ENCODE assay signal across 8 mouse cellular contexts in the genomic region with DNA sequence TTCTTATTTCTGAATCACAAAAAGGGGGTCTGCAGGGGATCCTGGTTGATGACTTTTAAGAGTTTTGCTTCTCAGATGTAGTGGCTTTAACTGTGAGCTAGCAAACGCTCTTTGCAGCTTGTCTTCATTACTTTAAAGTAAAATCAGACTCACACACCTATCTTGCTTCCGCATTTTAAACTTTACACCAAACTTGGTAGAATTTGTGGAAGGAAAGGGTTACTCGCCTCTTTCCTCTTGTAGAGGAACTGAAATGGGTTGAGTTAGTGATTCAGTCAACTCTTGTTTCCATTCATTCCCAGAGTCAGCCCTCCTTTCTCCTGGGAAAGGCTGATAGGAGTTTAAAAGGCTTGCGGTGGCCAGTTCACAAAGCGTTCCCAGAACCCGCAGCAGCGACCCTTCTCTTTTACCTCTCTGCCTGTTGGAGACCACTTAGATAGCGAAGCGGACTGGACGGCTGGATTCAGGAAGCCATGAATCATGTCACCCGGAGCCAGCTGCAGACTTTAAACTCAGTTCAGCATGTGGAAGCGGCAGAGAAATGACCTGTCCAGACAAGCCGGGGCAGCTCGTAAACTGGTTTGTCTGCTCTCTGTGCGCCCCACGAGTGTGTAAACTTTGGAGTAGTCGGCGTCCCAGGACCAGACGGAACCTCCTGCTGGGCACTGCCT. TPM values are rescaled to one million over a fixed set of nuclear protein-coding genes. Genes with fewer than 3 reads are reported as not detected.
A peak's percentile ranks its signal among the peaks of the same experiment; 100 is the strongest.
DNase-seq lines count a peak whose midpoint lies in the region; ATAC-seq and TF ChIP-seq lines count a peak whose summit lies in the region.

No protein-coding gene starts in this region.

- H3K4me2 ChIP-seq in intestine, postnatal 0 days (replicated peaks; ENCODE audit: low read depth), result peak overlapping the region; percentile 70
- H3K4me2 ChIP-seq in lung, embryonic 14.5 days, result peak overlapping the region; percentile 71

- no peaks in the 10 kb centered on the region for H3K9me3 ChIP-seq in intestine, postnatal 0 days (ENCODE audit: control insufficient read depth)
- no peaks in the 10 kb centered on the region for H3K9me3 ChIP-seq in lung, embryonic 14.5 days (ENCODE audit: low read depth, low read length)

- H3K9ac ChIP-seq in intestine, postnatal 0 days (ENCODE audit: low read depth, low read length), result 0 out of 2 replicates have a peak overlapping the region, but pooled peaks have one; percentile 4
- H3K9ac ChIP-seq in lung, embryonic 14.5 days, result peak overlapping the region; percentile 55

- ATAC-seq in intestine, postnatal 0 days, result peak; percentile 65; the same call in 1 of the 2 replicates
- ATAC-seq in lung, embryonic 14.5 days (ENCODE audit: insufficient read depth), result peak; percentile 73; the same call in 1 of the 2 replicates

- 5% methylated on average over 19 of the region's 19 CpGs for WGBS in spleen, adult 2 months
- 8% methylated on average over 19 of the region's 19 CpGs for WGBS in intestine, postnatal 0 days
- WGBS in lung, embryonic 14.5 days, result 5% methylated on average over 19 of the region's 19 CpGs

- no peak for DNase-seq in spleen, adult 2 months (ENCODE audit: low read depth in 1 of 2, low spot score in 2 of 2)
- DNase-seq in spleen, postnatal 36 days (ENCODE audit: low spot score in 2 of 2), result no peak
- peak; percentile 21 to 48 for DNase-seq in gastrocnemius, postnatal 4 days (ENCODE audit: low spot score in 2 of 2)
- peak; percentile 80 for DNase-seq in lung, embryonic 14.5 days
- peak; percentile 39 for DNase-seq in testis, postnatal 14 days (ENCODE audit: low spot score)
- no peak for DNase-seq in cerebellum, postnatal 14 days
- no peak for DNase-seq in thymus, adult 18-20 months

- TF ChIP-seq POLR2A in spleen, adult 2 months (IDR thresholded peaks at IDR 0.05; ENCODE audit: low read depth, low read length), result no peak

- TF ChIP-seq CTCF in spleen, adult 2 months (IDR thresholded peaks at IDR 0.05; ENCODE audit: extremely low read depth, insufficient read depth, insufficient read length, insufficient replicate concordance), result no peak
- no peak for TF ChIP-seq CTCF in intestine, postnatal 0 days (IDR thresholded peaks at IDR 0.05; ENCODE audit: low read depth)
- TF ChIP-seq CTCF in lung, embryonic 14.5 days (IDR thresholded peaks at IDR 0.05; ENCODE audit: low read depth), result no peak

- peak overlapping the region; percentile 43; the same call in 1 of the 2 replicates for H3K27ac ChIP-seq in spleen, adult 2 months (ENCODE audit: insufficient read depth, low read length)
- H3K27ac ChIP-seq in intestine, postnatal 0 days (ENCODE audit: low read depth, low read length), result no peak overlapping the region
- H3K27ac ChIP-seq in lung, embryonic 14.5 days (ENCODE audit: low read depth), result peak overlapping the region; percentile 92

- no peaks in the 10 kb centered on the region; the same call in 1 of the 2 replicates for H3K4me1 ChIP-seq in spleen, adult 2 months (ENCODE audit: control insufficient read depth, insufficient read depth, insufficient read length)
- peaks cover 5% of the 10 kb centered on the region; the same call in 1 of the 2 replicates for H3K4me1 ChIP-seq in intestine, postnatal 0 days (replicated peaks; ENCODE audit: control insufficient read depth, insufficient read depth, low read length)
- peaks cover 5% of the 10 kb centered on the region for H3K4me1 ChIP-seq in lung, embryonic 14.5 days (ENCODE audit: insufficient read depth)

- H3K36me3 ChIP-seq in spleen, adult 2 months (ENCODE audit: control insufficient read depth, insufficient read depth, low read length), result no peaks in the 10 kb centered on the region
- no peaks in the 10 kb centered on the region for H3K36me3 ChIP-seq in intestine, postnatal 0 days (ENCODE audit: control insufficient read depth, insufficient read depth)
- H3K36me3 ChIP-seq in lung, embryonic 14.5 days (ENCODE audit: insufficient read depth), result no peaks in the 10 kb centered on the region

- H3K27me3 ChIP-seq in spleen, adult 2 months (ENCODE audit: control insufficient read depth, insufficient read depth, low read length), result no peaks in the 10 kb centered on the region
- H3K27me3 ChIP-seq in intestine, postnatal 0 days (replicated peaks; ENCODE audit: control insufficient read depth, insufficient read depth, low read length), result no peaks in the 10 kb centered on the region
- no peaks in the 10 kb centered on the region for H3K27me3 ChIP-seq in lung, embryonic 14.5 days (ENCODE audit: insufficient read depth, low read length)

- peak overlapping the region; percentile 52; the same call in 1 of the 2 replicates for H3K4me3 ChIP-seq in spleen, adult 2 months (ENCODE audit: extremely low read depth, insufficient read depth, insufficient read length)
- peak overlapping the region; percentile 35 for H3K4me3 ChIP-seq in intestine, postnatal 0 days (ENCODE audit: low read depth, low read length)
- H3K4me3 ChIP-seq in lung, embryonic 14.5 days (ENCODE audit: low read depth, low read length), result peak overlapping the region; percentile 42

RNA-seq across cellular contexts. Expression of a gene that starts 1.5 kb away (rescaled TPM):
- 1.9 and 2.1 TPM in 2 replicates for polyA plus RNA-seq in spleen, adult 2 months (2012; rRNA removed)
- total RNA-seq in gastrocnemius, postnatal 4 days (2021), result 10 to 100 TPM; 55.4 to 71.6 TPM
- 17.2 and 23.4 TPM in 2 replicates for polyA plus RNA-seq in intestine, postnatal 0 days (2015; fragmentation: Nextera tagmentation; extraction: Ambion mirVana)
- polyA plus RNA-seq in lung, embryonic 14.5 days (2014; fragmentation: Nextera tagmentation; extraction: Ambion mirVana), result 16.4 and 17.8 TPM in 2 replicates

RNA-seq across cellular contexts. Expression of a gene that starts 33.2 kb away (rescaled TPM):
- 0.15 and 0.18 TPM in 2 replicates for polyA plus RNA-seq in spleen, adult 2 months (2012; rRNA removed)
- total RNA-seq in gastrocnemius, postnatal 4 days (2021), result 1 to 10 TPM; 1.9 to 2.6 TPM
- polyA plus RNA-seq in intestine, postnatal 0 days (2015; fragmentation: Nextera tagmentation; extraction: Ambion mirVana), result 59.3 and 73.8 TPM in 2 replicates
- 5.0 and 5.4 TPM in 2 replicates for polyA plus RNA-seq in lung, embryonic 14.5 days (2014; fragmentation: Nextera tagmentation; extraction: Ambion mirVana)

Comparison
In these comparisons a context has a peak if more than half of its experiments do, and no peak if none do; other contexts are left out.
1. DNase-seq: peak in gastrocnemius, postnatal 4 days (2 of 2), lung, embryonic 14.5 days (single experiment) and testis, postnatal 14 days (single experiment); none in spleen, adult 2 months (0 of 2), spleen, postnatal 36 days (0 of 2), cerebellum, postnatal 14 days (0 of 2) and thymus, adult 18-20 months (0 of 2).
2. Peak in every context shown above with its lines, with median percentiles within 50 percentile points of each other: H3K4me3 ChIP-seq.